Mouse (Mus musculus) brain, embryonic 14.5 days (tissue): Measurements from ENCODE around the gene Defb28.

Experiments used
- CTCF ChIP-seq: fragments of 200-500 bp; IDR thresholded peaks from 2 replicates; pipeline ENCODE4 v1.5.1; 2012; ENCODE audit warnings: inconsistent platforms, mild to moderate bottlenecking, moderate library complexity, borderline replicate concordance; ENCODE audit not compliant: insufficient read depth, insufficient read length; ENCODE audit errors: extremely low read depth
- POLR2A ChIP-seq: fragments of 200-500 bp; IDR thresholded peaks from 2 replicates; pipeline ENCODE4 v1.6.1; 2012; ENCODE audit warnings: mild to moderate bottlenecking, inconsistent platforms, borderline replicate concordance; ENCODE audit not compliant: poor library complexity, insufficient read depth, insufficient read length, severe bottlenecking; ENCODE audit errors: extremely low read depth

GRCm38 (mm10) chr2:152500204-152500862, 17.7 kb upstream of the Defb28 start:
- TF ChIP-seq CTCF, result no peak
- TF ChIP-seq POLR2A, result no peak
